Mouse (Mus musculus): ENCODE data around the gene Gin1. TPM values are rescaled to one million over a fixed set of nuclear protein-coding genes. Genes with fewer than 3 reads are reported as not detected.
"Not testable (repeated sequence)": the region's sequence is repeated elsewhere in the genome, so short reads cannot be mapped to it uniquely, and the experiment has no call there.

Gin1 gene
- polyA plus RNA-seq (2017; shearing (Covaris generic)) = 10 to 100 TPM; 23.0 to 26.9 TPM

DNA sequence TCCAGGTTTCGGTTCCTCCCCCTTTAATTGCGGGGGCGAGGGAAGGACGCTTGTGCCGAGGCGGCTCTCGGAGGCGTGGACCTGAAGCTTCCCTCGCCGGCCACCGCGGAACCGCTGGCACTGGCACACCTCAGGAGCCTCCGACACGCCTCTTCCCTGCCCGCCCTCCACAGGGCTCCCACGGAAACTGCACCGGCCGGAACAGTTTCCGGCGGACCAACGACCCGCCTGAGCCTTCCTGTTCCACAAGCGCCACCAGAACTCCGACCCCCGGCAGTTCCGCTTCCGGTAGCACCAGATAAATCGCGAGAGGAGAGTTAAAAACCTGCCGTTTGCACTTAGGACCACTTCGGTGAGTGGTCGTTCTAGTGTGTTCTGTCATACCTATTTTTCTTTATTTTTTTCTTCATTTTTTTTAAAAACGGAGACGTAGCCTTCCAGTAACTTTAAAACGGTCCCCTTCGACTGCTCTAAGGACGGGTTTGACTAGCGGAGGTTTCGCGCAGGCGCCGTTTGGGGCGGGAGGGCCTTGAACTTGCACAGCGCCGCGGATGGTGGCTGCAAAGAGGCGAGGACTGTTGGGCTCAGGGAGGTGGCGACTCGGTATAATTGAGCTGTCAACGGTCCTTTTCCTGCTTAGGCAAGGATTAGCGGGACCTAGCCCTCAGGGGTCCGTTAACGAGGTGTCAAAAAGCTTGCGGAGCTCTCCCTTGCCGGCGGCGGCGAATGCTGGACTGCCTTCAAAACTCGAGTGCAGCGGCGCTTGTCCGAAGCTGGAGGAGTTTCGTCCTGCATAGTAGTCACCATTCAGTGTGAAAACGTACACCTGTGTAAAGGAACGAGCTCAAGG, at the start of gene Gin1, which contains the start of gene Ppip5k2:
Gene Gin1 (plus strand): TSS at position 269 of the 850 bp plus-strand sequence.
Gene Ppip5k2 (minus strand): TSS at position 508 of the 850 bp plus-strand sequence.
- ATAC-seq = peak; percentile 89

DNA sequence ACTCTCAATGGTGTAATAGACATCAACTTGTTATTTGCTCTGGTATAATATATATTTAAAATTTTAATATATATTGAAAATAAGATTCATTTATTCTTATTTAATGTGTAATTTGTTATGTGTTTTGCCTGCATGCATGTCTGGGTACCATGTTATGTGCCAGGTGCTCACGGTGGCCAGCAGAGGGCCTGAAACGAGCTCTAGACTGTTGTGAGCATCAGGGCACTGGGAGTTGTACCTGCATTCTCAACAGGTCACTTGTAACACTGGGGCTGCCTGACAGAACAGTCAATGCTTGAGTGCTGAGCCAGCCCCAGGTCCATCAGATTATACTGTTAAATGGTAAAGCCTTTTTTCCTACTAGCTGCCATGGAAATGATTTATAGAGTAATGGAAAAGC, 43.2 kb upstream of the Gin1 start:
- ATAC-seq = no peak

DNA sequence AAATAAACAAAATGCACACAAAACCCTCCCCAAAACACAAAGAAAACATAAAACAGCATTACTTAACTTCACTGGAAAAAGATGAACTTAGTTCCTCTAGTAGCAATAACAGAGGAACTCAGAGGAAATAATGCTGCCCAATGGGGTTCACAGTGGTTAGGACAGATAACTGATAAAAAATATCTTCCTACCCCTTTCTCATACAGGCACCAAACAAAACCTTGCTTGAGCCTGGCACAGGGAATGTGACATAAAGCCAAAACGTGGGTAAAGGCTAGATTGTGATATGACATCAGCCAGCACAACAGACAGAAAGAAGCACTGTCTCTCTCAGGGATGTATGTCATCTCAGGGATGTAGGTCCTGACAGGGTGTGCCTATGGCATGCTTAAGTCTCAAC, 40.6 kb upstream of the Gin1 start:
- no peak for ATAC-seq

DNA sequence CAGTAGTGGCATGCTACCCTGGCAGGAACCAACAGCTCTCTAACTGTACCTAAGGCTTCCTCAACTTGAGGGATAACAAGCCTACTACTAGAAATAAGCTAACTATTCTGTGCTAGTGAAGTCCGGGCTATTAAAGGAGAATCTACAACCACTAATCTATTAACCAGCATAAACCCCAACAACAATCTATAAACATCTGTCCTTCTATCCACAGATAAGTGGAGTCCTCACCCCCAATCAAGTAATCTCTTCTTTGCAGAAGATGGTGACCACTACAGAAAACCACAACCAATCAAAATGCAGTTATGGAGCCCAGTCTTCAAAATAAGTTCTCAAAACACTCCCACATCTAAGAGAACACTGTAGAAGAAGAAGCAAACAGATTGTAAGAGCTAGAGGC, 26.9 kb upstream of the Gin1 start:
- ATAC-seq = no peak

DNA sequence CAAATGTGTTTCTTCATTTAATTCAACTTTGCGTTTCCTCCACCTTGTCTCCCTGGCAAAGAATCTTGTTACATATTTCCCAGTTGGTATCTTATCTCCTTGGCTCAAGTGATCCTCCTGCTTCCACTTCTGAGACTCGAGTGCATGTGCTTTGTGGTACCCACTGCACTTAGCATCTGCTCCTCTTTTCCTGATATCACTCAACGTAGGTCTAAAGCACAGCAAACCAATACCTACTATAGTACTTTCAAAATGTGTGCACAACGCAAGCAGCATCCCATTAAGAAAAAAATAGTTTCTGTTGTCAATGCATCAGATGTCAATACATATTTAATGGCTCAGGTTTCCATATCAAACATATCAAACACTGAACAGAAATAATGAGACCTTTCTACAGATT, 24.3 kb upstream of the Gin1 start:
- ATAC-seq = no peak

DNA sequence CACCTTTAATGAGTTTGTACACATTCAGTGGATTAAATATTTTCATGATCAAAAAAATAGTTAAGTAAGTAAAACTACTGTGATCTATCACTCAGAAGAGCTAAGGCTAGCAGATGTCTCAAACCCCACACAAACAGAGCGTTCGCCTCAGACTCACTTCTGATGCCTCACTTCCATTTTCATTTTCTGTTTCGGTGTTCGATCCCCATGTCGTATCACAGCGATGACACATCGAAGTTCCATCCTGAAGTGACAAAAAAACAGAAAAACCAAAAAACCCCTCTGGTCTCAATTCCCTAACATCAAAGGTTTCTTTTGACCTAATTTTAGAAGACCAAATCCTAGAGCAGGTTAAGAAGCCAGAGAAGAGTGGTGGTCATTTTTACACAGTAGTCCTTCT, 23.7 kb upstream of the Gin1 start:
- ATAC-seq = peak; percentile 91

DNA sequence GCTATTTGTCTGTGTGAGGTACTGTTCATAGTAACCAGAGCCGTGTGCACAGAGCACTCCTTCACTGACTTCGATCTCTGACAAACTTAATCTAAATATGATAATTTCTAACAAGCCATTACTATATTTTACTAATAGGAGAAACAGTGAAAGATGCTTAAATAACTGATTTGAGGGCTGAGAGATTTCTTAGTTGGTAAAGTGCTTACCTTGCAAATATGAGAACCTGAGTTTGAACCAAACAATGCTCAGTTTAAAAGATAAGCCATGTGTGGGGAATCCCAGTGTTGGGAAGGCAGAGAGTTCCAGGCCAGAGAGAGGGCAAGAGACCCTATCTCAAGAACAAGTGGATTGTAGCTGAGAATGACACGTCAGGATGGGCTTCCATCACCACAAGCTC, 21.8 kb upstream of the Gin1 start:
- ATAC-seq = no peak

DNA sequence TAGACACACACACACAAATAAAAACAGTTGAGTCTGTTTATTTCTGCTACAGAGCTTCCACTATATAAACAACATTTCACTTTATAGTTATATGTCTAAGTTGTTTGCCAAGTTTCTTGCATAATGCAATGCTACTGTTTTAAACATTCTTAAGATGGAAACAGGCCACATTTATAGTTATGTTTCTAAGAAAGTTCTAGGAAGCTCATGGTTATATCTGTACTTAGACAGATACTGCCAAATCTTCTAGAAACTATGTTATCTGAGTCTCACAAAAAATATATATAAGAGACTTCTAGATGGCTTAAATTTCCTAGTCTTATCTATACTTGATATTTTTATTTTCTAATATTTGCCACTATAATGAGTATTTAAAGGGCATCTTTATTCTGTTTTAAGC, 16.8 kb upstream of the Gin1 start:
- ATAC-seq = no peak

DNA sequence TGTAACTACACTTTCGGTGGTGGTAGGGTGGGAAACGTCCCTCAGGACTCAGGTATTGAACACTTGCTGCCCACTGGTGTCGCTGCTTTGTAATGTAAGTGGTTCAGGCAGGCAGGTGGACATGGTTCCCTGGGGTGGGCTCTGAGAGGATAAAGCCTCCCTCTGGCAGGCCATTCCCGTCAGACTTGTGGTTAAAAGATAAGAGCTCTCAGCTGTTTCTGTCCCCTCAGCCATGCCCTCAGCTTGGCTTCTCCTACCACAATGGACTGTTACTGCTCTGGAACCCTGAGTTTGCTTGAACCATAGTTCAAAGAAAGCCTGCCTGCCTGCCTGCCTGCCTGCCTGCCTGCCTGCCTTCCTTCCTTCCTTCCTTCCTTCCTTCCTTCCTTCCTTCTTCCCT, 15.6 kb upstream of the Gin1 start:
- ATAC-seq = no peak

DNA sequence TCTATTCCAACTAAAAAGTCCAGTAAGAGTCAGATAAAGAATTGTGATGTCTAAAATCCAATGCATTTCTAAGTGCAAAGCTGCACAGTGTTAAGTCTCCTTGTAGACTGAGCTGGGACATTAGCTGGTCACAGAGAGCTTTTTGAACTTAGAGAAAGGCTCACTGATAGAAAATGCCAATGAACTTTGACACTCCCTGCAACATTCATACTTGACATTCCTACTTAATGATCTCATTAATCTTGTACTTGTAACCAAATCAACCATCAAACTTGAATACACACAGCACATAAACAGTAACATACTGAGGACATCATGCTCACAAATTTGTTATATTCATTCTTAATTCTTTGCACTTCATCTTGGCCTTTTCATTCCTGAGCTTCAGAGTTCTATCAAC, 10.1 kb upstream of the Gin1 start:
- no peak for ATAC-seq

DNA sequence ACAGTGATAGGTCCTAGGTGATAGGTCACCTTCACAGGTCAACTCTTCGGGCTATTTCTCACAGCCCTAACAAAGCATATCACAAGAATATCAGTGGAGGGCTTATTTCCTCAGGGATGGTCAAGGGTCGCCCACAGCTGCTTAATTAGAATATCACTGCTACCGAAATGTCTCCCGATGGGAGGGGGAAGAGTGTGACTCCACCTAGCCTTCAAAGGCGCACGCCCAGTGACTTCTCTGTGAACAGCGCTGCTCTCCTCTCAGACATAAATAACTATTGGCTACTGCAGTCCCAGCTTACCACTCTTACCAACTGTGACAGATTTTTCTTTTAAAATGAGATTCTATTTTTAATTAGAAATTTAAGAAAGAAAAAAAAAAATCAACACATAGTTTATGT, 9.4 kb upstream of the Gin1 start:
- ATAC-seq = no peak

DNA sequence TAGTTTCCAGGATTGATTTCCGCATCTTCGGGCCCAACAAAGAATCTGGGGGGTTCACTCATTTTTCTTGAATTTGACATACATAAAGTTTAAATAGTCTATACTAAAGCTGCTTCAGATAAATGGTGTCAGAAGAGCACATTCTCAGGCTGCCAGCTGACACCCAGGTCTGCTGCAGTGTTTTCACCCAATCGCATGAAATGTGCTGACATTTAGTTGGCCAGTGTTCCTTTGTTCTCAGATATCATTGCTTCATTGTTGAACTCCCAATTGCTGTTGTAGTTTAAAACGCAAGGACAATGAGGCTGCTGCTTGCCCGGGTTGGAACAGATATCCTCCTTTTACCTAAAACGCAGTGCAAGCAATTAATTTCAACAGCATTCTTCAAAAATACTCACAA, 8.5 kb upstream of the Gin1 start:
- ATAC-seq = no peak

DNA sequence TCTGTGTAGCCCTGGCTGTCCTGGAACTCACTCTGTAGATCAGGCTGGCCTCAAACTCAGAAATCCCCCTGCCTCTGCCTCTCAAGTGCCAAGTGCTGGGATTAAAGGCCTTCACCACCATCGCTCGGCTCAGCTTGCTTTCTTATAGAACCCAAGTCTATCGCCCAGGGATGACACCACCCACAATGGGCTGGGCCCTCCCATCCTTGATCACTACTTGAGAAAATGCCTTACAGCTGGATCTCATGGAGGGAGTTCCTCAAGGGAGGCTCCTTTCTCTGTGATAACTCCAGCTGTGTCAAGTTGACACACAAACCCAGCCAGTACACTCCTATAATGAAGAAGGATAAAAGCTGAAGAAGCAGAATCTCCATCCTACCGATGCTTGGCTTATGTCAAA, 4.3 kb upstream of the Gin1 start:
- not testable (repeated sequence) for ATAC-seq

DNA sequence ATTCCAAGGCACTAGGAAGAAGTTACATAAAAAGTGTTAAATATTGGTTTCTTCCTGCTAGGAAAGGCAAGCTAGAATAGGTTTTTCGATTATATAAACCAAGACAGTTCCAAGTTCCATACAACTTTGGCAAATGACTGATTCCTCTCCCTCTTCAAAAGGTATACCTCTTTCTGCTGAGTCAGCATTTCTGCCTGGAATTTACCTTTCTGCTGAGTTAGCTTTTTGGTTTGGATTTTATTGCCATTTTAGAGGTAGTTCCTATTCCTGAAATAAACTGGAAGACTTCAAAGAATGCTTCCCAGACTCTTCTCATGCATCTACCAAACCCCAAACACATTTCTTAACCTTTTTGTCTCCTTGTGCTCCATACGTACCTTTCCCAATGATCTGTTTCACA, 1.9 kb upstream of the Gin1 start:
- no peak for ATAC-seq

DNA sequence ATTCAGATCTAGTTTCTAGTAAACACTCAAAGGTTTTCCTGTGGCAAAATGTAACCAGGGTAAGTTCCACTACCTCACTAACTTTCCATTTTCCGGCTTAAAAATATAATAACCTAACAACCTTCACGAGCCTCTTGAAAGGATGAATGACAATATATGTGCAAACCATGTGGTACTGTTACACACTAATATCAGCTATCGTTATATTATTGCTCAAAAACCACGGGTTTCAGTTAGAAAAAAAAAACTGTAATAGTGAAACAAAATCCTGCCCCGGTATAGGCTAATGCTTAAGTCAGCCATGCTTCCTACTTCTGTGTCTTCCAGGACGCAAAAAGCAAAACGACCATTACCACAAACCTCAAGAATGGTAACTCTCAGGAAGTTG, 1.1 kb upstream of the Gin1 start:
- ATAC-seq = peak; percentile 30

DNA sequence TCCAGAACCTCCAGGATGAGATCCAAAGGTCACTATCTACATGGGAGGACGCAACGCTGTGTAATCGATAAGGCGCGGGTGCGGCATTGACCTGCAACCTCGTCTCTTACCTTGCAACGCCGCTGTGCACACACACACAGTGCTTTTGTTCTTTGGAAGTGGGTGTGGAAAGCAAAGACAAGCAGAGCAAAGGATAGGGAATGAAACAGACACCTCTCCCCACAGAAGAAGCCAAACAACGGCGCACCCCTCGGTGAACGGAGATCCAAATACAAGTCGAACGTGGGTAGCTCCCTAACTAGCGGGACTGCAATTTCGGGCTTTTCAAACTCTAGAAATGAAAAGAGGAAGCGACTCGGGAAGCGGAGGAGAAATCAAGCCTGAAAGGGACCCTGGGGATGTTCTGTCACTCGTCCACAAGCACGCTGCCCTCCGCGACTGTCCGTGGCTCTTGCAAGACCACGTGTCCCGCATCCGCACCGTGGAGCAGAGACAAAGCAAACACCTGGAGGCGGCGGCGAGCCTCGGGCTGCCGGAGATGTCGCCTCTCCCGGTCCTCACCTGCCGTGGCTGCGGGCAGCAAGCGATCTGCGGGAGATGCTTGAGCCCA, 573 bp upstream of the Gin1 start:
- ATAC-seq = peak; percentile 1

DNA sequence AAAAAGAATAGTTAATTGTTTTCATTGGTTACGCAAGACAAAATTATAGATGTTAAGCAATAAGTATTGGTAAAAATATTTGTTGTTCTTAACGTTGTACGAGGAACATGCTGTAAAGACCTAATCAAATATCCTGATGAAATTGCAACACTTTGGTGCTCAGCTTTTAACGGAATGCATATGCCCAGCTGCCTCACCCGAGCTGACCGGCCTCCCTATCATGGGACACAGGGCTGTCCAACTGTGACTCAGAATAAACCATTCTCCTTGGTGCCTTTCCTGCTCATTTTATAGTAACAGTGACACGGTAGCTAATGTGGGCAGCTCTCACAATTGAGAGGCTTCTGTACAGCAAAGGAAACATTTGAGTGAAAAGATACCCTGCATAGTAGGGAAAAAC, 1.1 kb downstream of the Gin1 start:
- no peak for ATAC-seq

DNA sequence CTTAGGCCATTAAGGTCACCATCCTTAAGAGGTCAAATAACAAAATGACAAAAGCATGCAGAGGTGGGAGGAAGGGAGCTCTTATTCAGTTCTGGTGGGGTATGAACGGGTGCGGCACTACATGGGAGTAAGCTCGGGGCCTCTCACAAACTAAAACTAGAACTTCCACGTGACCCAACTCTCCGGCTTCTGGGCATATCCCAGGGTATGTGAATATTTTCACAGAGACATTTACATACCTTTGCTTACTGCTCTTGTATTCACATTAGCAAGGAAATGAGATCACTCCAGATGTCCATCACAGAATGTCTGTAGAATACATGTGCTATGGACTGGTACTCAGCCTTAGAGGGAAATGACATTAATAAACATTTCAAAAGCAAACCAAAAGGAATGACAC, 1.8 kb downstream of the Gin1 start:
- ATAC-seq = no peak

DNA sequence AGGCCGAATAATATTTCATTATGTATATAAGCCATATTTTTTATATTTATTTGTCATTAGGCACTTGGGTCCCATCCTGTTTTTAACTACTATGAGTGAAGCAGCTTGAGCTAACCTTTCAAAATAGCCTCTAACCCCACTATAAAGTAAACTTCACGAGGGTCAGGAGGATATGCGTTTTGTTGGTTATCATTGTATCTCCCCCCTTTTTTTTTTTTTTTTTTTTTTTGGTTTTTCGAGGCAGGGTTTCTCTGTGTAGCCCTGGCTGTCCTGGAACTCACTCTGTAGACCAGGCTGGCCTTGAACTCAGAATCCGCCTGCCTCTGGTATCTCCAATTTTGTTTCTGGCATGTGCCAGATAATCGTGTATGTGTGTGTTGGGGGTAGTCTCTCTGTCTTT, 3.4 kb downstream of the Gin1 start:
- ATAC-seq = no peak

DNA sequence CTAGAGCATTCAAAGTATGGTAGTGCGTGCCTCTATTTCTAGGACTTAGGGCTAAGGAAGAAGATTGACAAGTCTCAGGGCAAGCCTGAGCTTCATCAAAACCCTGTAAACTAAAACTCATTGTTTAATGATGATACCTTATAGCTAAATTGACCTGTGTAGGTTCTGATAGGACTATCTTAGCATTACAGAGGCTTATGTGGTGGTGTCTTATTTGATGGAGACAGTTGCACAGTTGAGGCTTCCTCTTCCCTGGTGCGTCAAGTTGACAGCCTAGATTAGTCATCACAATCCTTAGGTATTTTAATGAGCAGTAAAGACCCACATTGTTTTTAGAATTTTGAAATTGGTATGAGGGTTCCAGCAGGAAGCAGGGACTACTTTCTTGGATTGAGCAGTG, 4.0 kb downstream of the Gin1 start:
- no peak for ATAC-seq

DNA sequence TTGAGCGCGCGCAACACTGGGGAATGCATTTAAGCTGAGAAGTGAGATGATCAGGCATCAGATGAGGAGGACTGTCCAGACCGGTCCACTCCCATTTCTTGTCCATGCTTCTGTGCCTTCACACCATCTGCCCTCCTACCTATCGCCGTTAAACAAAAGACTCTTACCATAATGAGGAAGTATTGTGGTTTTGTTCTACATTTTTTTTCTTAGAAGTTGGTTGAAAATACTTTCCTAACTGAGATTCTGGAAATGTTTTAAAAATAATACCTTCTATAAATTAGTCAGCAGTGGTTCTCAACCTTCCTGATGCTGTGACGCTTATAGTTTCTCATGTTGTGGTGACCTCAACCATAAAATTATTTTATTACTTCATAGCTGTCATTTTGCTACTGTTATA, 11.7 kb downstream of the Gin1 start:
- no peak for ATAC-seq

DNA sequence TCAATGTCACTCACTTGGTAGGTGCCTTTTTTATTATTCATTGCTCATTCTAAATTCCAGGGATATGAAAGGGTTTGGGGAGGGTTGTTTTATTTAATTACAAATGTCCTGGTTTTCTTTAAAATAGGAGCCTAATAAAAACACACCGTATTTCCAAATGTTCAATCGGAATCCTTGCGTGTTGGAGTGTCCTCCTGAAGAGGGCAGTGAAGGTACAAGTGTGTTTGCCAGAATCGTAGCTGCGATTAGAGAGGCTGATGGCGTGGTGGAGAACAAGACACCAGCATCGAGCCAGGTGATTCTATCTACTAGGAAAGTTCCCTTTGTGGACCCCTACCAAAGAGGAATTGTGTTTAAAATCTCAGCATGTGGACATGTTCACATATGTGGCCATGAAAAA, 15.0 kb downstream of the Gin1 start:
- ATAC-seq = no peak

DNA sequence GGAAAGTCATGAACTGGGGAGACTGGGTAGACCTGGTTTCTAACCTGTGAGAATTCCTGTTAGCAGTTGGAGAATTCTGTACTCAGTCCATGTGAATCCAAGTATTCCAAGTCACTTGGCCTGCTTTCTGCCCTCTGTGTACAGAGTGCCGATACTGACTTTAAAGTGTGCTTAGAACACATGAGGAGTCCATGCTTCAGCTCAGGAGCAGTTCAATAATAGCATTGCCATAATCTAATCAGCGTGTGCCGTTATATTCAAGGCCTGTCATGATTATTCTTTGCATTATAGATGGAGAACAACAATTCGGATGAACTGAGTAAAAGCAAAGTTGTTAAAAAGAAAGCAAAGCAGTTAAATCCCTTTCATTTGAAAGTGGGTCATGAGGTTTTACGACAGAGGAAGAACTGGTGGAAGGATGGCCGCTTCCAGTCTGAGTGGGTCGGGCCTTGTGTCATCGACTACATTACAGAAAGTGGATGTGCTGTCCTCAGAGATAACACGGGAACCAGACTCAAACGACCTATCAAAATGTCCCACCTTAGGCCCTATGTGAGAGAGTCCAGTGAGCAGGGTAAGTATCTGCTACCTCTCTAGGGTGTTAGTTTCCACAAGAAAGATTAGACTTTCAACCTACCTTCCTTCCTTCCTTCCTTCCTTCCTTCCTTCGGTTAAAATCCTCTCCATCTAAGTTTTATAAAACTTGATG, 15.9 kb downstream of the Gin1 start:
- ATAC-seq = no peak

DNA sequence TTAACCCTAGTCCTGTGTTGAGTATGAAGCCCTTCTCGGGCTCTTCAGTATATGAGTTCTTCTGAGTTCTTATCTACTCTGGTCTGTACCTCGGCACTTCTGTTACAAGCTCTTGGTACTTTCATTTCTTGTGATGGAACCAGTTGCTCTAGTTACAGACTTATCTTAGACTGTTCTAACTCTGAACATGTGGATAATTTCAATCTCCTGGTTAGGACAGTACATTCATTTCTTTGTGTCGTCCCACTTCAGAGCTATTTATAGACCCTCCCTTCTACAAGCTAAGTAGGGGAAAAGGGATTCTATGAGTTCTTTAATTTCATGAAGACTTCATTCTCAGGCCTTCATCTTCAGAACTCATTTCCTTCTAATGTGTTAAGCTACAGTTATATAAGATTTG, 17.7 kb downstream of the Gin1 start:
- no peak for ATAC-seq
